Mouse (Mus musculus) spleen, embryonic (tissue): ENCODE results near the gene Polr3a.

ENCODE experiments used
- CTCF ChIA-PET: fragments of 350-600 bp; sonication (Branson Sonifier 250); formaldehyde crosslinking; loops from one replicate; lab custom pipeline; 2022; lab: Charles Lee

The Polr3a gene

DNA sequence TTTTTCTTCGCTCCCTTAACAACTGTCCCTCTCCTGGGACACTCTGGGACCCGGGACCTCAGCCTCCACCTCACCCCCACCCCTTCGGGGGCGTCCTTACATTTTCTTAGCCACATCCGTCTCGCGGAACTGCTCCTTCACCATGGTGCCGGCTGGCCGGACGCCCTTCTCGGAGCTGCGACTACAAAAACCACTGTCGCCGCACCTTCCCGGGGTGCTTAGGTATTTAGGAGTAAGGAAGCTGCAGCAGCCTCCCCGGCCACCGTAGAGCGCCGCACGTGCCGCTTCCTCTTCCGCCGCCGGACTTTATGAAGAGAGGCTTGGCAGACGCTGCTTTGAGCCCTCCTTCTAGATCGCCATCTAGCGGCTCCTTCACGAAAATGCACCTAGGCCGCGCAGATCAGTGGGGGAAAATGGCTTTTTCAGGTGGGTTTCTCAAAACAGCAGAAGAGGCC is at the start of gene Polr3a, which contains the start of gene Rps24:
Polr3a (minus strand) TSS at position 286 of the 455 bp plus-strand sequence.
Rps24 (plus strand) TSS at position 353 of the 455 bp plus-strand sequence.
- CTCF ChIA-PET, result interaction anchor here (0.6 kb wide), 1 partner anchor 1200 kb away, joined by 3 read pairs; no protein-coding TSS in a partner anchor

DNA sequence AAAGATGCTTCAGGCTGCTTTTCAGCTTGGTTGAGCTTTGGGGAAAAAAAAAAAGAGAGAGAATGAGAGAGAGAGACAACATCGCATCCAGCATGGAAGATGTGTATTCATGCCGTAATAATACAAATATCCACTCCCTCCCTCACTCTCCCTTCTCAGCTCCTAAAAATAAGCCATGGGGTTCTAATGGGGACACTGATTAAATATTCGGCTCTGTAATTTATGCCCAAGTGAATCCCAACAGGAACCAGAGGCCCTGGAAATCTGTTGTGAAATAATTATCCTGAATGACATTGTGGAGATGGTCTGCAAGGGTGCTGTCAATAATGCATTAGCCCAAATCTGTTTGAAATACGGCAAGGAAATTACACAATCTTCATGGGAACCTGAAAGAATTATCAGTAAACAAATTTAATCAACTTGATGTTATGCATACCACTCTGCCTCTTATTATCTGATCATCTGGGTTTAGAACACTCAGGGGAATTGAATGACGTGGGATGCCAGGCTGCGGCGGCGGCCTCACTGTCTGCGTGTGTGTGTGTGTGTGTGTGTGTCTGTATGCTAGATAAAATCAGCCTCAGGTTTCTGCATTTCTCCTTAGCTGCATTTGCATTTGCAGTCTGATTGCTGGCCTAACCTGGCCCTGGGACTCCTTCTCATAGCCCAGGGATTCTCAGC is 48.1 kb upstream of the Polr3a start:
- CTCF ChIA-PET, result no interaction called here

DNA sequence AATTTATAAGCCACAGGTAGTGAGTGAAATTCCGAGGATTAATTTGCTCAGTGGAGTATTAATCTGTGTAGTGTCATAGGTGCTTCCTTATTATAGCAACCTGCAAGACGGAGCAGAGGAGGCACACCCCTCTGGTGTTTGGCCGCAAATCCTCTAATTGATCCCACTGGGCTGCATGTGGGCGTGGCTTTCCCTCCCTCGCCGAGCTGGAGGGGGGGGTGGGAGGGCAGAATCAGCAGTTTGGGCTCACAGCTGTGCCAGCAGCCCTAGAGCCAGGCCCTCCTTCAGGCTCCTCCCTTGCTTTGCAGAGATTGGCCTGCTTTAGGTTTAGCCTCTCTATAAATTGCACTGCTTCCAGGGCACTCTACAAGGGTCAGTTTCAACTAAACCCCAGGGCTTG is 43.4 kb upstream of the Polr3a start:
- CTCF ChIA-PET, result no interaction called here

DNA sequence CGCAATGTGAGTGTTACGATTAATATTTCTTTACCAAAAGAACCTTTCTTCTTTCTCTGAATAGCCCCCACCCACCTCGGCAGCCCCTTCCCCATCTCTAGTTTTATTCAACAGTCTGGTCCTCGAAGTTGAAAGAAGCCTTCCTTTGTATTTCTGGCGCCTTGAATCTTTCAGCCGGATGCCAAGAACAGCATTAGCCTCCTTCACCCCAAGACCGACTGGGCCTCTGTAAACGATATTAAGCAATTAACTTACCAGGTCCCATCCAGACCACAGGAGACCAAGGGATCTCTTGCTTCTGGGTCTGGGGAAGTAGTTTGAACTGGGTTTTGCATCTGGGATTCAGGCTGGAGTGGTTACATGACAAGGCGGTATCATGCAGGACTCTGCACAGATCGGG is 39.6 kb upstream of the Polr3a start:
- CTCF ChIA-PET, result no interaction called here

DNA sequence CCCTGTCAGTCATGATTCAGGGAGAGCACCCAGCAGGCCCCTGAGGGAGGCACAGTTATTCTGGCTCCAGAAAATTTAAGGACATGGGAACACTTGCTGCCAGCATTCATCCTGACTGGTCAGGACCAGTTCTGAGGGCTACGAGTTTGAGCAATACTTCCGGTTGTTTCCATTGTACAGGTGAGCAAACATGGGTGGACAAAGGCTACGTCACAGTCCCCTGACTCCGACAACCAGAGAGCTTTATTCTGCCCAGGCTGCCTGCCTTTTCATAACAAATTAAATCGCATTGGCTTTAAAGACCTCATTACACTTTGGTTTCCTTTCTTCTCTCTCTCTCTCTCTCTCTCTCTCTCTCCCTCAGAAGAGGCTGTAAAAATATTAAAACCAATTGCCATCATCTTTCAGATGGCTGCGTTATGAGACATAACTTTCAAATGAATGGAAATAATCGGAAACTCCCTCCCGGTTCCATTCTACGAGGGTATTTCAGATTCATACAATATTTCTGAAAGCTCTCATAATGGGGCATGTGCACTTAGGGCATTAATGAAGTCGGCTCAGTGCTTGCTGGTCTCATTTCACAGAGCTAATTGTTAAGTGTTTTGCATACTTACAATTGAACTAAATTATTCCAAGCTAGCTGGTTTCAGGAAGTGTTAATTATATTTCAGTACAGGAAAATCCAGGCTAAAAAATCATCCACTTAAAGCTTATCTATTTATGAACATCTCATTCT is 39.0 kb upstream of the Polr3a start:
- CTCF ChIA-PET, result no interaction called here

DNA sequence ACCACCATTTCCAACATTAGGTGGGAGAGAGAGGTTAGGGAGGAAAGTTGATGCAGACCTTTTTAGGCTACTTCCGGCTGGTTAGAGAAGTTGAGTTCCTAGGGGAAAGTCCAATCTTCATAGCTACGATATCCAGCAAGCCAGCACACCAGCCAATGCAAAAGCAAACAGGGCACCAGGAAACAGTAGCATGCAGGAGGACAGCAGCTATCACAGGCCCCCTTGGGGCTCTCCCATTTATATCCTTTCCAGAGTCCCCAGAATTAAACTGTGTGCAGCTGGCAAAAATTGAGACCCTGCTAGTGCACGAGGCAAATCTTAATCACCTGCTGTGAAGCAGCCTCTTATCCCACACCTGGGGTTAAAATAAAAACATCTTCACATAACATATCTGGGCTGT is 38.3 kb upstream of the Polr3a start:
- CTCF ChIA-PET, result no interaction called here

DNA sequence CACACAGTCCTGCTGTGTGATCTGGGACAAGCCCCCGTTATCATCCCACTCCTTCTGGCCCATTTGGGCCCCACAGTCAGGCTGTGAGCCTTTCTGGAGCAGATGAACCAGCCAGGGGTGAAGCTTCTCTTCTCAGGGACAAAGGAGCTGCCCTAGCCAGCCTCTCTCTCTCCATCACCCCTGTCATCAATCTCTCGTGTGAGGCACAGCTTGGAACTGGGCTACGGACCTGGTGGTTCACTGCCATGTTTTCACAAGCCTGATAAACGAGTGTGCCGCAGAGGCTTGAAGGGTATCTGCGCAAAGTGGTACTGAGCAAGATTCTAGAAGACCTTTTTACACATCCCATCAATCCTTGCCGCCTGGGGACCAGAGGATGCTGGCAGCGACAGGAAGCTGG is 34.7 kb upstream of the Polr3a start:
- CTCF ChIA-PET, result no interaction called here

DNA sequence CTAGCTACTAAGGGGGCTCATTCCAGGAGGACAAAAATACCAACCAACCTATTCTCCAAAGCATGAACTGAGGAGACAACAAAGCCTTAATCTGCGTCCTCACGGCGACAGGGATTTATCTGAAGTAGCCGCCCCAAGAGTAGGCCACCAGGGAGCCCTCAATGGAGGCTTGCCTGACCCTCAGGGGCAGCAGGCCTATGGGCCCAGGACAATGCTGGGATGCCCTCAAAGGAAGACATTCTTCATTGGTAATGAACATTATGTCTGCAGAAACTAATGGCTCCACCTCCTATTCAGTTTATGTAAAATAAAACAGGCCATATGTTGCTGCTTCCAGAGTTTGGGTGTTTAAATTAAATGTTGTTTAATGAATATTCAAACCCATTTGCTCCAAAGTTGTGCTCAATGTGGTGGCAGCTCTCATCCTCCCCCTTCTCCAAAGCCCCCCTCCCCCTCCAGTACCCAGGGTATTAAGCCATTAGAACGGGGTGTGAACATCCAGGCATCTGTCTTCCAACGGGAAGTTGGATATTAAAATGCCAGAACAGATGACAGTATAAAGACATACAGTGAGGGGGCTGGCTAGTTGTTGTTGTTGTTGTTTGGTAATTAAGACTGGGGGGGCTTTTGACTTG is 25.8 kb upstream of the Polr3a start:
- CTCF ChIA-PET, result no interaction called here

DNA sequence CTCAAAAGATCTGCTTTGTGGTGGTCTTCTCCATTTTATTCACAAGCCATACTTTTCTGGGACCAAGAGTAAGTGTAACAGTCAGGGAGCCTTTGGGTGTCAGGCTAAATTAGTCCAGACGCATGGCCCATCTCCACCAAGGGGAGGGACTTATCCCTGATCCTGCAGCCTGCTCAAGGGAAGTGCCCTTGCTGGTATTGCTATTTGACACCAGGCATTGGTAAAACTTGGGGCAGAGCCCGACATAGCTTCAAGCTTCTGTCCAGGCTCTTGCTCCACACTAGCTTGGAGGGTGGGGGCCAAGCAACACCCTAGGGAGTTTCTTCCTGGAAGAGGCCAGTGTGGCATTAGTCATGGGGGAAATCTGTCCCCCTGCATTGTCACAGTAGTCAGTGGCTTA is 23.8 kb upstream of the Polr3a start:
- CTCF ChIA-PET, result no interaction called here

DNA sequence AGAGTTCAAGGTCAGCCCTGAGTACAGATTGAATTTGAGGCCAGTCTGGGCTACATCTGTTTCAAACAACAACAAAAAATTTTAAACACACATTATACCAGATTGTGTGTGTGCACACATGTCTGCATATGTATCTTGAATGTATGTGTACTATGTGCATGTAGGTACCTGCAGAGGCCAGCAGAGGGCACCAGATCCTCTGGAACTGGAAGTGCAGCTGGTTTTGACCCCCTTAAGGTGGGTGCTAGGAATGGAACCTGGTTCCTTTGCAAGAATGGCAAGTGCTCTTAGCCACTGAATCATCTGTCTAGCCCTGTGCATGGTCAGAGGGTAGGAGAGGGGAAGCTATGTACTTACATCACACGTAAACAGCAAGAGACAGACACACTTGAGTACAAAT is 23.4 kb upstream of the Polr3a start:
- CTCF ChIA-PET, result no interaction called here

DNA sequence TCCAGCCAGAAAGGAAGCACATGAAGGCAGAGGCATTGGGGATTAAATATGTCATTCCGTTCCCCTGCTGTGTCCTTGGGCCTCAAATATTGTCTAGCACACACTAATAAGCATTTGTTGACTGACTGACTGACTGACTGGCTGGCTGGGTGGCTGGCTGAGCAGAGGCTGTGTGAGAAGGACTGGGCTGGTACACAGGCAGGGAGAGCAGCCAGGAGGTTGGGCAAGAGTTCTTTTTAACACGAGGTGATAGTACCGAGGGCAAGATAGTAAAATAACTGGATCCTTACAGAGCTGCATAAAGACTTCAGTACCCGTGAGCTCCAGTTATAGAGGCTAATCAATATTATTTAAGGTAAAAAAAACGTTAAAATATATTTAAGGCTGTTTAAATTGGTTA is 22.7 kb upstream of the Polr3a start:
- CTCF ChIA-PET, result no interaction called here

DNA sequence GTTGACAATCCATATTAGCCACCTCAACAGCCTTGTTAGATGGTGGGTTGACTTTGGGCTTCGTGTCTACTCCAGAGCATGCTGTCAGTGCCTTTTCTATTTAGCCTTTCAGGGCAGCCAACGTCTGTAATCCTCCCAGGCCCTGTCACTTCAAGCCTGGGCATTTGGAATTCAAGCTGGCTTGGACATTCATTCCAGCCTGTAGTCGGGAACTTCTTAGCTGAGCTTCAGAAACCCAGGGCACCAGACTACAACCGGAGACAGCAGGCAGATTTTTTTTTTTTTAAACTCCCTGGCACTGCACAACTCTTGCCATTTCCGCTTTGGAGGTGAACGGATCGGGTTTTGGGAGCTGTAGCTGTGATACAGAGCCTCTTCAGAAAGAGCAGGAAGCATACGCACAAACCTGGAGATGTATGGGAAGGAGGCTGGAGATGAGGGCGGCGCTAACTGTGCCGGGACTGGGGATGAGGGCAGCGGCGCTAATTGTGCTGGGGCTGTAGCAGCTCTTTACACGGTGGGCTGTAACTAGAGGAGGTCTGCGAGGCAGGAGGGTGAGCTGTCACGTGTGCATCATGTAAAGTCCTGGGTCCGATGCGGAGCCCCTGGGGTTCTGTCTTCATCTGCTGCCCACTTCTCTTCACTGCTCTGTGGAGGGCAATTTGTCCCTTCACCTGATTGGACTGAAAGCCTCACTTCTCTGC is 21.4 kb upstream of the Polr3a start:
- CTCF ChIA-PET, result no interaction called here

DNA sequence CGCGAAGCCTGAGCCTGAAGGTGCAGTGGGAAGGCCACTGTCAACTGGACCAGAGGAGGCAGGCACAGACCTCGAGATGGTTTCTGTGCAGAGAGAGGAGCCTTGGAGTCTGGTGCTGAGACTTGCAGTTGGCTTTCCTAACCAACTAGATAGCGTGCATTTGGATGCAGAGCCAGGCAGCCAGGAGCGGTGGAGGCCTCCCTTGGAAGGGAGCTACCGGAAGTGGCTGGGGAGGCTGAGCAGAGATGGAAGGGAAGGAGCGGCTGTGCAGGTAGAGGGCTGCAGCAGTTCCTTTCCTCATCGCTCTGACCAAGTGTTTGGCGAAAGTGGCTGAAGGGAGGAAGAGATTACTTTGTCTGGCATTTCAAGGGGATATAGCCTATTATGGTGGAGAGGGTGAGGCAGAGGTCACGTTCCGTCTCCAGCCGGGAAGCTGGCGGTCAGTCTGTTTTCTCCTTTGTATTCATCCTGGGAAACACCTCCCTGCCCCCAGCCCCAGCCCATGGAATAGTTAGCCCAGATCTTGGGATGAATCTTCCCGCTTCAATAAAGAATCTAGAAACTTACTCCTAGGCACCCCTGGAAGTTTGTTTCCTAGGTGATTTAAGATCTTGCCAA is 20.7 kb upstream of the Polr3a start:
- CTCF ChIA-PET, result no interaction called here

DNA sequence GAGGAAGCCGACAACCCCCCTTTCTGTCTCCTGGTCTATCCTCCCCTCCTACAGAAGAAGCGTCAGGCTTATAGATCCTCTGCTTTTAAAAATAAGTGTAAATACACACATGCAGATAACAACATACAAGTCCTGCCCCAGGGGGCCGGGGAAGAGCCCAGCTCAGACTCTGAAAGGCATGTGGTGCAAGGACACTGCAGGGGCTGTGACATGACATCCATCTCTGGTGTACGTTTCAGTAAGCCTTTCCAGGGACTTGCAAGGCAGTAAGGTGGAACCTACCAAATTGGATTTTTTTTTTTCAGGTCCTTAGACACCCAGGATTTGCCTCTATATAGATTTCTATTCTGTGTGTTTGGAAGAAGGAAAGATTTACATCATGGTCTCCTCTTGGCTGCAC is 14.4 kb upstream of the Polr3a start:
- CTCF ChIA-PET, result no interaction called here

DNA sequence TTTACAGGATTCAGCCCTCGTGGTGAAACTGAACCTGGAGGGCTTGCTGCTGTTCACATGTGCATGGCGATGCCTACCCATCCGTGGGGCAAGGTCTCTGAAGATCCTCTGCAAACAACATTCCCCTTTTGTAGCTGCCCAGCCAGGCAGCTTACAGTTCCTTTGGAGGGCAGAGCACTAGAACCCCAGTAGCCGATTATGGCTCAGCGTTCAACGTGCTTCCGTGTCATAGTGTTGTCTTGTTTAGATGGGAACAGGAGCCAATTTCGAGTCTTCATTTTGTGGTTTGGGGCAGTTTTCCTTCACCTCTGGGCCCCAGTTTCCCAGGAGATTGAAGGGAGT is 14.0 kb upstream of the Polr3a start:
- CTCF ChIA-PET, result no interaction called here

DNA sequence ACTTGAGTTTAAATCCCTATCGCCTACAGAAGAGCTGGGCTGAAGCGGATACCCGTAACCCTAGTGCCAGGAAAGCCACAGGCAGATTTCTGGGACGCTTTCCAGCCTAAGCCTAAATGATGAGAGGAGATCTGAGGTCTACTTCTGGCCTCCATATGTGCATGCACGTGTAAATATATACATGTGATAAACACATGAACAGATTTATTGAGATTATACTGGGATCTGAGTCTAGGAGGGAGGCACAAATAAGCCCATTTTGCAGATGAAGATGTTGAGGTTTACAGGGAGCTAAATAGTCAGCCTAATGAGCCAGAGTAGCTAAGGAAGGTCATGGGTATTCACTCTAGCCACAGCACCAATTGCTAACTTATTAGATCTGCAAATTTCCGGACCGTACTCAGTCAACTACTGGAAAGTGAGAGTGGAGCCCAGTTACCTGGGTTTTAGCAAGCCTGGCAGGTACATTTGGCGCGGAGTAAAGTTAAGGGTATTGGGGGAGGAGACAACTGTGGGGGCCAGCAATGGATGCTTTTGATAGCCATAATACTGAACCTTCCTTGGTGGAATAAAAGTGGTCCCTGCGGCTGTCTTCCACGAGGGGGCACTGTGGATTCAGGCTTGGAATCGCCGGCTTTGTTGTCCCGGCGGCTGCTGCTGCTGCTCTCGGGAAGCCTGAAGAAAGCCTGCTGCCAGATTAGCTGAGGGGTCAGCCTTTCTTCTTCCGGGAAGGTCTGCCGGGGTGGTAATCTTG is 13.4 kb upstream of the Polr3a start:
- CTCF ChIA-PET, result no interaction called here

DNA sequence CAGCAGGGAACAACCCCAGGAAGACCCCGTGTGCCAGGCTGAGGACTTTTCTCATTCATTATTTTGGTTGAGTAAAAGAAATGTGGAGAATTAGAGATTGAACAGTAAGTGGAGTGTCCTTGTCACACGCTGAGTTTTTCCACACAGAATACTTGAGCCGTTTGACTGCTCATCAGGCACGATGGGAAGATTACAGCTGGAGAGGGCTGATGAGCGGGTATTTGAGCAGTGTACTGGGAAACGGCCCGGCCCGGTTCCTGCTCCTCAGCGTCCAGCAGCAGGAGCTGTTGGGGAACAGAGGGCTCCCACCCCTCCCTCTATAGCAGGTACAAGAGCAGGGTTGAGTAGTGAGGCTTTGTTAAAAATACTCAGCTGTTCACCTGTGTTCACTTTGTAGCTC is 12.6 kb upstream of the Polr3a start:
- CTCF ChIA-PET, result no interaction called here

DNA sequence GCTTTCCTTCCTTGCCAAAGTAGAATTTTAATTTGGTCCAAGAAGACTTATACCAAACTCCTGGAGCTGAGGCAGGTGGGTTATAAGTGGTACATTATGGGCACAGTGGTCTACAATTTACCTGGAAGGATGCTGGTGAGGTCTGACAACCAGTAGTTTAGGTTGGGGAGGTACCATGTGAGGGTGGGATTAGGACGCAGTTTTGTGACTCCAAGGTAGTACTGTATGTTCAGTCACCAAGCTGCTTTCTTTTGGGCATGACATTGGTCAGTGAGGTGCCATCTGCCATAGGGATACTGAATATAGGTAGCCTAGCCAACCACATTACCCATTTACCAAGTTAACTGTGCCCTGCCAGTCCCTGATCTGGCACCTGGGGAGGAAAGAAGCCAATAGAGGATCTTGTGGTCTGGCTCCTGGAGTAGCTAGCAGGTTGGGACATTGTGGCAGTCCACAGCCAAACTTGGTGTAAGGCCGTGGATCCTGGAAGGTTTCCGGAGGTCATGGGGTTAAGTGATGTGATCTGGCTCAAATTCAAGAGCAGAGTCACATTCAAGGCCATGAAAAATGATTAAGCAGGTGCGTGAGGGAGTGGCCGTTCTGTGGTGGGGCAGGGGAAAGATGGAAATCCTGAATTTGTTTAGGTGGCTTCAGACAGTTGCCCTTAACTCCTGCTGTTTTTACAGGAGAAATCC is 11.8 kb upstream of the Polr3a start:
- CTCF ChIA-PET, result no interaction called here

DNA sequence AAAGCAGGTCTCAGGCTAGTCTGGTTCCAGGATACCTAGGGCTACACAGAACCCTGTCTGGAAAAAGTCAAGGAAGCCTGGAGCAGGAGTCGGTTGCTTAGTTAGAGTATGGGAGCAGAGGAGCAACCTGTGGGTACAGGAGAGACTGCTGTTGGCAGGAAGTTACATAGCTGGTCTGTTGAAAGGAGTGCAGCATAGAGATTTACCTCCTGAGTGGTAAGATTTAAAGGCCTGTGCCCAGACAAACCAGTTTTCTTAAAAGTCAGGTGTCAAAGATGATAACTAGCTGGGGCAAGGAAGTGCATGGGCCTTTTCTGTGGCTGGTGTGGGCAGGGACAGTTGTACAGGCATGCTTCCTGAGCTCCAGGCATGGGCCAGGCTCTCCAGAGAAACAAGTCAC is 10.6 kb upstream of the Polr3a start:
- CTCF ChIA-PET, result no interaction called here

DNA sequence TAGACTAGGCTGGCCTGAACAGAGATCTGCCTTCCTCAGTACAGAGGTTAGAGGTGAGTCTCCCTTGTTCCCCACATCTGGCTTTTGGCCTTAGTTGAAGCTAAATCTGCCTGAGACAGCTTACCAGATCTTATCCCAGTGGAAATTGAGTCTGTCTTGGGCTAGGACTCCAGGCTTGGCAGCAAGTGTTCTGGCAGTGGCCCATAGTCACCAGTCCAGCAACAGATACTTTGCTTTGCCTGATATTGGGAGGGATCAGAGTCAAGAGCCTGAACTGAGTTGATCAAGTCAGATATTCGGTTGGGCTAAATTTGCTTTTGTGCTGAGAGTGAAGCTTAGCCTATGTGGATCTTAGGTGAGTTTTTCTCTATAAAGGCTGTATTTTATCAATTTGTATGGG is 9.6 kb upstream of the Polr3a start:
- CTCF ChIA-PET, result no interaction called here

DNA sequence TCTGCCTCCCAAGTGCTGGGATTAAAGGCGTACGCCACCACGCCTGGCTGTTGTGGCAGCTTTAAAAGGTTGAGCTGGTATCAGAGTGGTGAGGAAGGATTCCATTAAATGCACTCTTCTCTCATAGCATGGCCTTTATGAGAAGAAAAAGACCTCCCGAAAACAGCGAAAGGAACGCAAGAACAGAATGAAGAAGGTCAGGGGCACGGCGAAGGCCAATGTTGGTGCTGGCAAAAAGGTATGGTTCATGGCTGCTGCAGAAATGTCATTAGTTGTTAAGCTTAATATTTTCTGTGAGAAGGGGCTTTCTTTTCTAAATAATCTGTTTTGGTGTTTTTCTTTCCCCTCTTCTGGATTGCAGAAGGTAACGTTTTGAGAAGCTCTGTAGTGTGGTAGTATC is 6.4 kb upstream of the Polr3a start:
- CTCF ChIA-PET, result no interaction called here
